Mouse (Mus musculus) lung, postnatal 10 days (tissue): Measurements from ENCODE around the gene Prkch.

Experiments
- DNase-seq: peaks from one replicate; pipeline ENCODE4 v3.0.0; 2021

The Prkch gene

GRCm38 (mm10) chr12:73764649-73765525 lies 180.3 kb downstream of the Prkch start:
- DNase-seq, result peak; percentile 22

DNA sequence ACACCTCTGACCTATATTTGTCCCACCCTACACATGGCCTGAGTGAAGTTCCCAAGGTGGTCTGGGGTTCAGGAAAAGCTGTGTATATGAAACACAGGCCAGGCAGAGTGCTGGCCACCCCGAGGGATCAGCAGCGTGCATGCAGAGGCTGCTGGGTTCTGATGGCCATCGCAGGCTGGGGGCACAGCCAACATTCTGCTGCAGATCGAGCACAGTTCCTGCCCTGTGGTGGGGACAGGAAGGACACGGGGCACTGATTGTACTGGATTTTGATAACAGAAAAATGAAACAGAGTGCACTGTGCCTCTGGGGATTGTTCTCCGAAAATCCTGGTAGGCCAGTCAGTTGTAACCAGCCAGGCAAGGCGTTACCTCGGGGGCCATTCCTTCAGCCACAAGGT lies 181.6 kb downstream of the Prkch start:
- DNase-seq, result no peak

DNA sequence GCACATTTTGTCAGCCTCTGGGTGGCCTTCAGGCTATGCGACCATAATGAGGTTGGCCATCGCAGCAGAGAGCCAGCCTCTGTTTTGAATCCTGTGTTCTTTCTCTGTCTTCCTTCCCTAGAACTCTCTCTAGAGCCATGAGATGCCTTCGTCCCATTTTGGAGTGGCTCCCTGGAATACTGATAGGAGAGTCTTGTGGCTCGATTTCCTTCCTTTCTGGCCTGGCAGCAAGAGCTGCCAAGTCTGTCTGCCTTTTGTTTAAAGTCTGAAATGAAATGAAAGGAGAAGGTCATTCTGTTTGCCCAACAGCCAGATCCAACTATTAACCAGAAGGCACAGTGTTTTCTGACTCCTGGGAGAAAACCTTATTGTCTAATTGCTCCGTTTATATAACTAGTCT lies 184.2 kb downstream of the Prkch start:
- DNase-seq, result peak; percentile 33

DNA sequence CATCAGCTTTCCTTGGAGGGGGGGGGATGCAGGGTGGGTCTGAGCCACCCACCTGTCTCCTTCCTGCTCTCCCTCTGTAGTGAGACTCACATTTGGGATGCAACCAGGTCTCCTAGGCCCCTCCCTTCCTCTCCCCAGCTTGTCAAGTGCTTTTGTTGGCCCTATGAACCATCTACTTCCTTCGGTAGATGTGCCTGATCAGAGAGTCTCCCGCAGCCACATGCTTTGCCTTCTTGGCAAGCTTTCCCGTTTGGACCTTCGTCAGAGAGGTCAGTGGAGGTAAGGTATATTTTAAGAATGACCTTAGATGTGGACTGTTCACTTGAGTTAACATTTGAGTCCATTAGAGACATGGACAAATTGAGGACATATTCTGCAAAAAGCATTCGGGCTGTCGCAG lies 184.9 kb downstream of the Prkch start:
- no peak for DNase-seq

DNA sequence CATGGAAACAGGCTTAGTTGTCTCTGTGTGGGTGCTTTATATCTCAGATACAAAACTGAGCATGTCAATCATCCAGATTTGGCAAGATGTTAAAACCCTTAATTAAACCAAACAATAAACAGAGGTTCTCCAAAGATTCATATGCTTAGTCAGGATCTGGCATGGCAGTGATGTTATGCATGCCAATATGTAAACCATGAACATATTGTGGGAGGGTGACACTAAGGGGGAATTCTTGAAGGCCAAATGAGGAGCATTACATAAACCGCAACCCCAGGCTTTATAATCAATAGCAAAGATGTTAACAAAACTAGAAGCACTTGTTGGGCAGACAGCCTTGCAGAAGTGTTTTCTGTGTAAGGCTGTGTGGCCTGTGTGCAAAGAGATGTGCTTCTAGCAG lies 186.2 kb downstream of the Prkch start:
- DNase-seq, result no peak

DNA sequence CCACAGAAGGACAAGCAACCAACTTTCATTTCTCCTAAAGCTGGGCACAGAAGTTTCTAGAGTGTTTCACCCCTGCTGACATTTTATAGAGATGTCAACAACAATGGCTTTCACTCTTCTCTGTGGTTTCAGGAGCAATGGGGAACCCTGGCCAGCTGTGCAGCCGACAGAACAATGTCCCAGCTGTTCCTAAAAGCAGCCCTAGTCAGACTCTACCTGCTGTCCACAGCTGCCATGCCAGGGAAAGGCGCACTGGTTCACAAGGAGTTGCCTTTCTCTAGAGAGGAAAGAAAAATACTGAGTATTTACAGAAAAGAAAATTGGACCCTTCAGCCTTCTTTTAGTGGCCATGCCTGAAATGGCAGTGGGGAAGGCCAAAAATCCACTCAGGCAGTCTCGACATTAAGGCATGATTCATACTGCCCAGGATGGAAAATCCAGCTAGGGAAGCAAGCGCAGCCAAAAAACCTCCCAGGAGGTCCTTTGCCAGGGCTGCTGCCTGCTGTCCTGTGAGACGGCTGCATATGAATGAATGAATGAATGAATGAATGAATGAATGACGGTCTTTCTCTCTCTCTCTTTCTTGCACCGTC lies 190.3 kb downstream of the Prkch start:
- DNase-seq, result peak; percentile 51

- no peak for DNase-seq
Measured at GRCm38 (mm10) chr12:73776401-73776945, 191.9 kb downstream of the Prkch start.

GRCm38 (mm10) chr12:73777673-73778072 lies 193.1 kb downstream of the Prkch start:
- DNase-seq, result no peak

DNA sequence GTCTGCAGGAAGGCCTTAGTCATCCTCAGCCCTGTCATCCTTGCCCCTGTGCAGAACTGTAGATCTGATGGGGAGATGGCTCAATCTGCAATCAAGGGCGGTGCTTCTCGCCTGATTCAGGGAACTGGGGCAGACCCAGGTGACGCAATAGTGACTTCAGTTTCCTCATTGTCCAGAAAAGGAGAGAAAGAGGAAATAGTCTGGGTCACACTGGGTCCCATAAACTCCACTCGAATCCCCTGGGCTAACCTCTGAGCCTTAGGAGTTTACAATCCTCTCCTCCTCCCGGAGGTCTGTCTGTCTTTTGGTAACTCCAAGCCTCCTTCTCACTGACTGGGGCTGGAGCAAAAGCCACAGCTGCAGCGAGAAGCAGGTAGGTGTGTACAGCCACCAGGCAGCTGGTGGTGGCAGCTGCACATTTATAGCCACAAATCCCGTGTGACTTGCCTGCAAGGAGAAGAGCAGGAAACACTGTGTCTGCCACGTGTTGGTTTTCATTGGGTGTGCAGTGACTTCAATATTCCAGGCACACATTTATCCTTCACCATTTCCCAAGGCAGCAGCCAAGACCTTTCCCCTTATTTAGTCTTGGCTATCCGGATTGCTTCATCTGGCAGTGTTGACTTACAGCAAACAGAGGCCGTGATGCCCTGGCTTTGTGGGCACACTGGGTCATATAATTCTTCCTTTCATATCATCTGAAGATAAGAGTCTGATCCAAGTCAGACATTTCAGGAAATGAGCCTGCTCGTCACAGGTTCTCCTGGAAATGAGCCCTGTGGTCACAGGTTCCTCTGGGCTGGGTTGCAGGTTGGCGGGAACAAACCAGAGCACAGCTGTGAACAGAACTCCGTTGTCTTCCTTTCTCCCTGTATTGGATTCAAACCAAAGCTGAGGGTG lies 195.0 kb downstream of the Prkch start:
- peak; percentile 57 for DNase-seq

DNA sequence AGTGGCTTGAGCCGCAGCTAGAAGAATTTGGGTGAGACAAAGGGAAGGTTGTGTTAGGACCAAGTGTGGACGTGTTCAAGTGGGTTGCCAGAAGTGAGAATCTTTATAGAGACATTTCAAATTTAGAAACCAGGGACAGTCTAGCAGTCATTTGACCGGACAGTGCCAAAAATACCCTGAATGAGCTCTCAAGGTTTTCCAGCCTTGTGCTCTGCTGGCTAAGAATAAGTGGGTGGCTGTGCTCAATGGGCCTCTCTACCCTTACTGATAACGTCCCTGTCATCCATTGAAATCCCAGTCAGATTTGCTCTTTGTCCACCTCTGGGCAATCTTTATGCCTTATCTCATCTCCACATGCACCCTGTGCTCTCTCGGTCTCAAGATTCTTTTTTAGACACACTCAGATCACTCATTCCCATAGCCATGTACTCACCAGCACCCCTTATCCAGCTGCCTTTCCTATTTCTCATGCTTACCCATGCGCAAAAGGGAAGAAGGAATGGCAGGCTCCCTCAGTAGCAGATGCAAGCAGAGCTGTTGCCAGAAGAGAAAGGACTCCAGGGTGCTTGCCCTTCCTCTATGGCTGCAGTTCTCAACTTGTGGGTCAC lies 196.9 kb downstream of the Prkch start:
- DNase-seq, result no peak

GRCm38 (mm10) chr12:73786909-73787308 lies 202.3 kb downstream of the Prkch start:
- peak; percentile 90 for DNase-seq

GRCm38 (mm10) chr12:73788850-73789249 lies 204.3 kb downstream of the Prkch start:
- DNase-seq, result peak; percentile 48

- peak; percentile 30 for DNase-seq
Measured at GRCm38 (mm10) chr12:73790571-73791108, 206.0 kb downstream of the Prkch start.

- DNase-seq, result no peak
Measured at GRCm38 (mm10) chr12:73793216-73793615, 208.6 kb downstream of the Prkch start.

GRCm38 (mm10) chr12:73793744-73794143 lies 209.1 kb downstream of the Prkch start:
- DNase-seq, result no peak

GRCm38 (mm10) chr12:73794151-73794883 lies 209.7 kb downstream of the Prkch start:
- peak; percentile 88 for DNase-seq

DNA sequence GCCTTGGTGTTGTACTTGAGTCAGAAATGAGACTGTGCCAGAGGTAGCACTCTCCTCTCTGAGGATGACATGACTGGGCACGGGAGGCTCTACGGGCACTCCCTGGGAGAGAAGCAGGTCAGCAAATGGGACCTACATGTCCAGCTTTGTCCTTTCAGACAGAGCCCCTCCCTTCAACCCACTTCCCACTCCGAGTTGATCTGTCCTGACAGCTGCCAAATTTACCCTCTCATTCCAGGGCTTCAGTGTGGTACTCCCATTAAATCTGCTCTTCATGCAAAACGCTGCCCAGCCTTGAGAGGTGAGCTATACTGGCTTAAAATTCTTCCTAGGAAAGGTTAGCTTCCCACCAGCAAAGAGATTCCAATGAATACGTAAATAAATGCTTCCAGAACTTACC lies 215.1 kb downstream of the Prkch start:
- no peak for DNase-seq

DNA sequence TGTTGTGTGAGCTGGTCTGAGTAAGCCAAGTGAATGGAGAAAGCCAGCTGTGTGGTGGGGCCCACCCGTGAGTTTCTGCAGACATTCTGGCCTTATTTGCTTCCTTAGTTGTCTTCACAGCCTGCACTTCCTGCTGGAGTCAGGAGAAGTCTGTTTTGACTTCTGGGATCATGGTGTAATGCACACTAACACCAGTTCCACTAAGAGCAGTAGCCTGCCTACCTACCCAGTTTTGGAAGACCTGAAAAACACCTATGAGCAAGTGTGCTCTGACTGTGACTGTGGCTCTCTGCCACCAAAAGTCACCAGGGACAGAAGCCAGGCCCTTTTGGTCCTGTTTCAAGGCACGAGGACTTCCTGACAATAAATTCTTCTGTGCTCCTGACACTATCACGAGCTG lies 216.3 kb downstream of the Prkch start:
- DNase-seq, result peak; percentile 54

GRCm38 (mm10) chr12:73801845-73802244 lies 217.2 kb downstream of the Prkch start:
- DNase-seq, result no peak

DNA sequence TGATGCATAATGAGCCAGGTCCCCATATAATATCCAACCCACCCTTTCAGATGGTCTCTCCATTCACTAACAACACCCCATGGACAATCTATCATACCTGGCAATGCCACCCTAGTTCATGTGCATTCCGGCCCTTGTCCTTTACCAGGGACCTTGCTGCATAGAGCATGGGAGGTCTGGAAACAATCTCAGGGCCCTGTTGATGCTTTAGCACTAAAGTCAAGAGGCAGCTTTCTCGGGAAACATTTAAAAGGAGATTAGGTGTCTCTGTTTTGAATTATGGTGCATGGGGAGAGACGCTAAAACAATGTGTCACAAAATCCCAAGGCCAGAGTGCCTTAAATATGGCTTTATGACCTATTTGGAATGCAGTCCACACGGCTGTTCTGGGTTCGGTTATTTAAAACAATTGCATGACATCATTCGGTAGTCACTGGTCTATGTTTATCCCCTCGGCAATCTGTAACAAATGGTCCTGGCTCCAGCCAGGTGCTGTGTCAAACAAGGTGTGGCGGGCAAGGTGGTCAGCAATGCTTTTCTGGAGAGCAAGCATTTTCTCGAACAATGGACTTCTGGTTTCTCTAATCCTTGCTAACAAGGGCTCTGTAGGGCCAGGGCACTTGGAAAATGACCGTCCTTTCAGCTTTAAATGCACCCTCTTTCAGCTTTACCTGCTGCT lies 217.9 kb downstream of the Prkch start:
- DNase-seq, result no peak

DNA sequence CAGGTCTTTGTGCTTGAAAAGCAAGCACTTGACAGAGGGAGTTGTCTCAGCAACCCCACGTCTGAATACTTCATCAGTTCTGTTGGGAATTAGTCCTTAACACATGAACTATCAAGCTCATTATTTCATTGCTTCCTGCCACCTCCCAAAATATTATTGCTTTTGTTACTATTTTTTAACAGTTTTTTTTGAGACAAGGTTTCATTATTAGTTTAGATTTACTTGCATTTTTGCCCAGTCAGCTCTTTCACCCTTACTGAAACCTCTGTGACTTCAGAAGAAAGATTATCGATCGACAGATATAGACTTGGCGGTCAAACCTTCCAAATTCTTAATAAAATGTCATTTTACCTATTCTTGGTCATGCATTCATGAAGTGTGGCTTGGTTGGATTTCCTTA lies 219.3 kb downstream of the Prkch start:
- DNase-seq, result no peak
